Mouse (Mus musculus) bone marrow macrophage, adult 2 months (primary cell): ENCODE results near the gene Slbp. TPM values are rescaled to one million over a fixed set of nuclear protein-coding genes. Genes with fewer than 3 reads are reported as not detected.

Source experiments
- H3K27ac ChIP-seq: 2 replicates; pipeline ENCODE4 v1.5.1; 2012; ENCODE audit warnings: low read depth, low read length; ENCODE audit not compliant: insufficient read depth
- H3K4me1 ChIP-seq: 2 replicates; pipeline ENCODE4 v1.6.1; 2012; ENCODE audit warnings: low read length; ENCODE audit not compliant: control insufficient read depth, insufficient read depth
- H3K4me3 ChIP-seq: 2 replicates; pipeline ENCODE4 v1.5.1; 2012; ENCODE audit warnings: mild to moderate bottlenecking, low read length, moderate library complexity; ENCODE audit not compliant: insufficient read depth
- CTCF ChIP-seq: IDR thresholded peaks from 2 replicates; pipeline ENCODE4 v1.5.1; 2012; ENCODE audit warnings: low read depth, mild to moderate bottlenecking, low read length, moderate library complexity
- POLR2A ChIP-seq: IDR thresholded peaks from 2 replicates; pipeline ENCODE4 v1.6.1; 2012; ENCODE audit warnings: mild to moderate bottlenecking, low read depth, low read length, borderline replicate concordance
- polyA plus RNA-seq: library from polyadenylated mRNA; stranded (reverse); fragments of >200 nt; gene quantifications from 2 replicates; pipeline ENCODE4 v1.2.4, GENCODE M21; 2012; ENCODE audit not compliant: missing spikeins, insufficient read depth, insufficient read length

Slbp gene
- polyA plus RNA-seq, 1 experiment = 77.1 TPM

GRCm38 (mm10) chr5:33611795-33612194, 40.6 kb downstream of the Slbp start:
- H3K4me3 ChIP-seq = no peak overlapping the region
- H3K27ac ChIP-seq = no peak overlapping the region
- peaks cover 5% of the 10 kb centered on the region; the same call in 1 of the 2 replicates for H3K4me1 ChIP-seq
- TF ChIP-seq POLR2A (no peak), CTCF (no peak)

- H3K4me1 ChIP-seq = peaks cover 8% of the 10 kb centered on the region
- no peak overlapping the region for H3K27ac ChIP-seq
- H3K4me3 ChIP-seq = no peak overlapping the region
- no peak for TF ChIP-seq POLR2A
- no peak for TF ChIP-seq CTCF
Measured at GRCm38 (mm10) chr5:33609226-33609625, 43.1 kb downstream of the Slbp start.

GRCm38 (mm10) chr5:33607434-33607833, 44.9 kb downstream of the Slbp start:
- Histone ChIP-seq H3K27ac (no peak overlapping the region), H3K4me1 (peaks cover 11% of the 10 kb centered on the region), H3K4me3 (no peak overlapping the region)
- TF ChIP-seq CTCF (no peak), POLR2A (no peak)

DNA sequence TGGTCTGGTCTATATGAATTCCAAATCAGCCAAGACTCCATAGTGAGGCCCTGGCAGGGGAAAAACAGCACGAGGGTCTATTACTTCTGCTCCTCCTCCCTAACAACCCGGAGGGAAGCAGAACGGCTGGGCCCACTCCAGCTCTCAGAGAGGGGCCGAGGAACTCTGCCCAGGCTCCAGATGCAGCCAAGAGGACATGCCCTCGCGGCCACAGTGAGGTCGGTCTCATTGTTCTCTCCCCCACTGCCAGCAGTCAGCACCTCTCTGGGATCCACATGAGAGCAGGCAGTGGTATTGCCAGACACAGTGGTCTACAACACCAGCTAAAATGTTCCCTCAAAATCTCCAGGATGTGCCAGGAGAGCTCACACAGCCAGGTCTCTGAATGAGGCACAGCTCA, 45.7 kb downstream of the Slbp start:
- no peak overlapping the region for H3K4me3 ChIP-seq
- no peak overlapping the region for H3K27ac ChIP-seq
- peaks cover 11% of the 10 kb centered on the region for H3K4me1 ChIP-seq
- no peak for TF ChIP-seq POLR2A
- no peak for TF ChIP-seq CTCF

GRCm38 (mm10) chr5:33605314-33605713, 47.1 kb downstream of the Slbp start:
- H3K4me3 ChIP-seq = no peak overlapping the region
- no peak overlapping the region for H3K27ac ChIP-seq
- TF ChIP-seq POLR2A = no peak
- TF ChIP-seq CTCF = no peak
- peaks cover 11% of the 10 kb centered on the region for H3K4me1 ChIP-seq

DNA sequence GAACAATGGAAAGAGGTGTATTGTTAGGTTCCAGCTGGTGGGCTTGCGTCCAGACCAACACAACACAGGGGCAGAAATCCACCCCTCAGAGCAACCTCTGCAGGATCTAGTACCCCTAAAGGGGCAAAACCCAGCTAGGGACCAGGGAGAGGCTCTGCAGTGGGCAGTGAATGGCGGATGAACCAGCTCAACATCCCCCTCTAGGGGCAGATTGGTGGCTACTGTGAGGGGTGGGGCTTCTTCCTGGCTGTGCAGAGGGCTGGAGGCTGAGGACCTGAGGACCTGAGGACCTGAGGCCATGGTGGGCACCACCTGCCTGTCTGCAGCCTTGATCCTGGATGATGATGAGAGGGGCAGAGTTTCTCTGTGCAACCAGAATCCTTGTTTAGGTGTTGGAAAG, 58.8 kb downstream of the Slbp start:
- no peak overlapping the region for H3K27ac ChIP-seq
- TF ChIP-seq CTCF = no peak
- TF ChIP-seq POLR2A = no peak
- no peak overlapping the region for H3K4me3 ChIP-seq
- H3K4me1 ChIP-seq = no peaks in the 10 kb centered on the region

DNA sequence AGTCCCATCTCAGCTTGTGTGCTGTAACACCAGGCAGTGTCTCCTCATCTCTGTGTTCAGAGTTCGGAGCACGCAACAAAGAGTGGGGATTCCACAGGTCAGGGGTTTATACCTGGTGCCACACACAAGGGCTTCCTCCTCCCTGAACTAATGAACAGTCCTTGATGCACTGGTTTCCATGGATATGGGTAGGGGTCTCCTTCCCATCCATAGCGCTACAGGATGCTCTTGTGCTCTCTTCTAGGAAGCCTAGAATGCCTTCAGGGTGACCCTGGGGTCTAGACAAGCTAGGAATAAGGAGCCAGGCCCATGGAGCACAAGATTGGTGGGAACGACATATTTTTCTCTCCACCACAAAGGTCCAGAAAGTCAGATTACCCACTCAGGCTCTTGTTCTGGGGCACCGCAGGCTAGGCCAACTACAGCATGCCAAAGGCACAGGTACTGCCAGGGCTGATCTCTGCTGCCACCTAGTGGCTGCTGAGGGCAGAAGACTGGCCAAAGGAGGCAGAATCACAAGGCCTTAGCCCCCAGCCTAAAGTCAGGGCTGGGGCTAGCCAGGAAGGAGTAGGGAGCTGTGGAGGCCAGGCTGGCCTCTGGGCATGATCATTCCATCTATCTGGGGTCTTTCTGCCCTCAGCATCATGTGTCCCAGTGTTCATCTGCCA, 63.0 kb downstream of the Slbp start:
- no peak overlapping the region for H3K27ac ChIP-seq
- H3K4me3 ChIP-seq = no peak overlapping the region
- no peaks in the 10 kb centered on the region for H3K4me1 ChIP-seq
- TF ChIP-seq CTCF (peak; percentile 64), POLR2A (no peak)

GRCm38 (mm10) chr5:33588066-33588465, 64.3 kb downstream of the Slbp start:
- Histone ChIP-seq H3K4me3 (no peak overlapping the region), H3K27ac (no peak overlapping the region), H3K4me1 (no peaks in the 10 kb centered on the region)
- TF ChIP-seq CTCF = no peak
- no peak for TF ChIP-seq POLR2A

GRCm38 (mm10) chr5:33587498-33588058, 64.8 kb downstream of the Slbp start:
- H3K27ac ChIP-seq = no peak overlapping the region
- no peaks in the 10 kb centered on the region for H3K4me1 ChIP-seq
- no peak overlapping the region for H3K4me3 ChIP-seq
- TF ChIP-seq POLR2A (no peak), CTCF (no peak)

Other genes with a start within 250 kb of the Slbp start
- not detected in 2 replicates for gene Nkx1-1, start 218.6 kb downstream of the Slbp start, polyA plus RNA-seq
- 16.0 and 17.8 TPM in 2 replicates for gene Fam53a, start 22.9 kb downstream of the Slbp start, polyA plus RNA-seq
- 0.61 TPM in 1 of 2 replicates, not detected in the other for gene Gm9903, start 22.6 kb downstream of the Slbp start, polyA plus RNA-seq
- gene Tacc3, start 5.6 kb upstream of the Slbp start, polyA plus RNA-seq = 58.6 and 69.4 TPM in 2 replicates
- gene Tmem129, start 5.8 kb upstream of the Slbp start, polyA plus RNA-seq = 11.4 and 14.4 TPM in 2 replicates
- not detected in 2 replicates for gene Fgfr3, start 69.1 kb upstream of the Slbp start, polyA plus RNA-seq
- gene Letm1, start 130.2 kb upstream of the Slbp start, polyA plus RNA-seq = 23.4 and 26.9 TPM in 2 replicates
- gene Nsd2, start 168.2 kb upstream of the Slbp start, polyA plus RNA-seq = 34.5 and 41.1 TPM in 2 replicates